Mouse (Mus musculus) WW6 (cell line): ENCODE measurements at regions not wholly inside any gene's neighbourhood (a gene's known extent, or its start where the extent isn't known, plus 50 kb on each side); places are given as distances from the start of the nearest gene placed in this dataset.

ENCODE experiments used
- DNase-seq: peaks from one replicate; pipeline ENCODE4 v3.0.0-alpha.2; 2013; ENCODE audit warnings: low read depth, low spot score

- DNase-seq = no peak
Measured at GRCm38 (mm10) chr6:7473730-7474129, 80.9 kb upstream of the Tac1 start.

- no peak for DNase-seq
Measured at GRCm38 (mm10) chr6:7476907-7477306, 77.8 kb upstream of the Tac1 start.

- no peak for DNase-seq
Measured at GRCm38 (mm10) chr6:7494299-7494698, 60.4 kb upstream of the Tac1 start.

- DNase-seq = no peak
Measured at GRCm38 (mm10) chr6:7496766-7497165, 57.9 kb upstream of the Tac1 start.
